Mouse (Mus musculus) G1E (cell line): ENCODE data around the gene Atg9b.

Source experiments
- CTCF ChIP-seq: IDR thresholded peaks from 2 replicates; pipeline ENCODE4 v1.5.1; 2012; ENCODE audit warnings: low read depth, low read length, inconsistent platforms, mixed read lengths
- GATA1 ChIP-seq: IDR thresholded peaks from 2 replicates; pipeline ENCODE4 v1.6.1; 2012; ENCODE audit warnings: borderline replicate concordance, low read length, inconsistent platforms, mixed read lengths
- GATA2 ChIP-seq: IDR thresholded peaks from 2 replicates; pipeline ENCODE4 v1.6.1; 2012; ENCODE audit warnings: low read depth, low read length, inconsistent platforms, borderline replicate concordance
- POLR2AphosphoS5 ChIP-seq: IDR thresholded peaks from 2 replicates; pipeline ENCODE4 v1.6.1; 2012; ENCODE audit warnings: low read depth, low read length, inconsistent platforms; ENCODE audit not compliant: insufficient replicate concordance
- TAL1 ChIP-seq: conservative IDR thresholded peaks from 2 replicates; pipeline ENCODE4 v1.6.1; 2012; ENCODE audit warnings: low read depth, low read length, inconsistent platforms, mixed read lengths

DNA sequence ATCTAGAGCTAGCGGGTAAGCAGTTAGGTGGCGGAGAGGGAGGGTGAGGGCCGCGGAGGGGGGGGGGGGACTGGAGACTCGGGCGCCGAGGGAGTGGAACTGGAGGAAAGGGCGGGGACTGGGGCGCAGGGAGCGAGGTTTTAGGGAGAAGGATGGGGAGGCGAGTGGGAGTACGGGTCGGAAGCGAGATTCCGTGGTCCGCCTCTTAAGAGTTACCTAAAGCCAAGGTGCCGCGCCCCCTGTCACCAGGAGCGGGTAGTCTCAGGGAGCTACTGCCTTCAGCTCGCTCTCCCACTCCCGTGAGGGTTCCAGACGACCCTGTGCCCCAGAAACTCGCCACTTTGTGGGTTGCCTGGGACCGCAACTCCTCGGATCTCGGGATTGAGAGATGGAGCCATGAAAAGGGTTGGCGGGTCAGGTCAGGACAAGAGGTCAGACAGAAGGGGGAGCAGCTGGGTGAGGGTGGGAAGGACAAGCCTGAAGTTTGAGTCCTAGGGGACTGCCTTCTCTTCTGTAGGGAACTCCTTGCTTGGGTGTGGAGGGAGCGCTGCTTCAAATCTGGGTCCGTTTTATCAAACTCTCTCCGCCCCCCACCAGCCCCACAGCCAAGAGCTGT lies 33.6 kb upstream of the Atg9b start:
- TF ChIP-seq GATA1 (no peak), CTCF (no peak), TAL1 (no peak), POLR2AphosphoS5 (no peak), GATA2 (no peak)
